Mouse (Mus musculus): Measurements from ENCODE around the gene Snrnp35.
"Not testable (repeated sequence)": the region's sequence is repeated elsewhere in the genome, so short reads cannot be mapped to it uniquely, and the experiment has no call there.

Snrnp35 gene

GRCm38 (mm10) chr5:124498221-124498876, 15.4 kb downstream of the Snrnp35 start:
- in situ Hi-C loops (cut with MboI; ENCODE audit: unreplicated experiment in 2 of 2): no loop called here

- in situ Hi-C loops (cut with MboI; ENCODE audit: unreplicated experiment in 2 of 2): no loop called here
Measured at GRCm38 (mm10) chr5:124499001-124499400, 16.1 kb downstream of the Snrnp35 start.

DNA sequence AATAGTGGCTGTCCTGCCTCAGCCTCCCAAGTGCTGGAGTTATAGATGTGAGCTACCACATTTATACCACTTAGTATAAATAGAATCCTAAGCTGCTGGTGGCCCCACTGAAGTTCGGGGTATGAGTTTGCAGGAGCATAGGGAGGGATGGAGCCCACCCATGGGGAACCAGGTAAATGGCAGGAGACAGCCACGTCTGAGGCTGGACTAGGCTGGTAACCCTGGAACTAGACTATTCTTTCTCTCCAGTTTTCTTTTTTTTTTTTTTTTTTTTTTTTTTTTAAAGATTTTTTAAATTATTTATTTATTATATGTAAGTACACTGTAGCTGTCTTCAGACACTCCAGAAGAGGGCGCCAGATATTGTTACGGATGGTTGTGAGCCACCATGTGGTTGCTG, 17.1 kb downstream of the Snrnp35 start:
- in situ Hi-C loops (cut with MboI; ENCODE audit: unreplicated experiment in 2 of 2): not testable (repeated sequence)

GRCm38 (mm10) chr5:124500573-124500972, 17.6 kb downstream of the Snrnp35 start:
- in situ Hi-C loops (cut with MboI; ENCODE audit: unreplicated experiment in 2 of 2): no loop called here

DNA sequence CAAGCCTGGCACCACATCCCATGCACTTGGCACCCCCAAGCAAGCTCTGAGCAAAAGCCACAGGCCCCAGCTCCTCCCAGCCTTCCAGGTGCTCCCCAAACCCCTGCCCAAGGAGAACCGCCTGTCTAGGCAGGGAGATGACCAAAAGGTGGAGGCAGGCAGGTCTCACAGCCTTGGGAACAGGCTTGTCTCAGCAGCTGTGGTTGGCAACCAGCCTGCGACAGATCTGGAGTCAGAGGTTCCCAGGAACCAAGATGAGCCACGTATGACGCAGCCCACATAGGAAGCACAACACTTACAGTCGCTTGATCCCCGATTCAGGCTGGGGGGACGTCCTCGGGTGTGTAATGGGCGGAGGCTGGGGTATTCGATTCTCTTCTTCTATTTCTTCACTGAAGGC, 18.6 kb downstream of the Snrnp35 start:
- in situ Hi-C loops (cut with MboI; ENCODE audit: unreplicated experiment in 2 of 2): no loop called here

DNA sequence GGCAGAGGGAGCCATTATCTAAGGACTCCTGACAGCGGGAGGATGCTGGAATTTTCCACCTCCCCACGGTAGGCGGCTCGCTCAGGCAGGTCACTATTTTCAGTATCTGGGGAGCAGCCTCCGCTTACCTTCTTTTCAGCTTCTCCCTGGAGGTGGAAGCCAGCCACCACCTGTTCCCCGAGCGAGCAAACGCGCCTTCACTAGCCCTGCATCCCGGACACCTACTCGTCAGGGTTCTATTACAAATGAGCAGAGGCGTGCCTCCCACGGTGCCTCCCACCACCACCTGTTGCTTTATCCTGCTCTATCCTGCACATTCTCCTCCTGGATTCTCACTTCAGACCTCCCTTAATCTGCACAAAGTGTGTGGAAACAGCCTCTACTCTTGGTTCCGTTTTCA, 20.8 kb downstream of the Snrnp35 start:
- in situ Hi-C loops (cut with MboI; ENCODE audit: unreplicated experiment in 2 of 2): no loop called here

GRCm38 (mm10) chr5:124505235-124505634, 22.3 kb downstream of the Snrnp35 start:
- in situ Hi-C loops (cut with MboI; ENCODE audit: unreplicated experiment in 2 of 2): no loop called here

GRCm38 (mm10) chr5:124506731-124507359, 23.9 kb downstream of the Snrnp35 start:
- in situ Hi-C loops (cut with MboI; ENCODE audit: unreplicated experiment in 2 of 2): no loop called here

GRCm38 (mm10) chr5:124509200-124509599, 26.3 kb downstream of the Snrnp35 start:
- in situ Hi-C loops (cut with MboI; ENCODE audit: unreplicated experiment in 2 of 2): no loop called here

DNA sequence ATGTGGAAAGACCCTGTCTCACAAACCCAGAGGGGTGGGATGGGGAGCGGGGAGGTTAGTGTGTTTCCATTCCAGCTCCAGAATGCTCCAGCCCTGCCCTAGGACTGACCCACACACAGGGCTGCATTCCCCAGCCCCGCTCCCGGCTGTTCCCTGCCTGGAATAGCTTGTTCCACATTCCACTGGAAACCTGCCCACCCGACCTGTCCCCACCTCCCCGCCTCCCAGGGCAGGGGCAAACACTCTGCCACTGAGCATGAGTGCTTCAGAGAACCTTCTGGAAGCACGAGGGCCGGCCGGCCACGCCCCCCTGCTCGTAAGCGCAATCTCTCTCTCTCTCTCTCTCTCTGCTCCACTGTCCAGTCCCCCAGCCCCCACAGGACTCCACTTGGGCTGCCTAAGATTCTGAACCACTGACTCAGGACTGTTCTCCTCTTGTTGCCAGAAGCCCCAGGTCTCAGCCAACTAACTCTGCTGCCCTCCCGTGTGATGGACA, 26.9 kb downstream of the Snrnp35 start:
- in situ Hi-C loops (cut with MboI; ENCODE audit: unreplicated experiment in 2 of 2): no loop called here

DNA sequence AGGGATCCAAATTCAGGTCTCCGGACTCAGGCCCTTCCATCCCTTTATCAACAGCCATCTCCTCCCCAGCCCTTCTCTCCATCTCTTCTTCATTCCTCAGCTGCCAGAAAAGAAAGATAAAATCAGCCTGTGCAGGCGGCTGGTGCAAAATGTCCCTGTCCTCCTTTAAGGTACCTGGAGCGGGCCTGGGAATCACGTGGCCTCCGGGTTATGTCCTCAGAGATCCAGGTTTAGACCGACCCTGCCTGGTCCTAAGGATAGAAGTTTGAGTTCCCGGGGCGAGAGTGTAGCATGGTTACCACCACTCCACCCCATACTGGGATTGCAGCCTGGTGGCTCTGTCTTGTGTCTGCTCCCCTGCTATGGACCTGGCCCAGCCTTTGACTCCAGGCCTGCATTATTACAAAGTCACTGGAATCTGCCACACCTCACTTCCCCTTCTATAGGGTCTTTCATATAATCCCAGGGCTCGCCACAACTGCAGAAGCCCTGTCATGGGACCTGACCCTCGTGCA, 27.7 kb downstream of the Snrnp35 start:
- in situ Hi-C loops (cut with MboI; ENCODE audit: unreplicated experiment in 2 of 2): no loop called here

- in situ Hi-C loops (cut with MboI; ENCODE audit: unreplicated experiment in 2 of 2): no loop called here
Measured at GRCm38 (mm10) chr5:124515789-124516188, 32.9 kb downstream of the Snrnp35 start.

DNA sequence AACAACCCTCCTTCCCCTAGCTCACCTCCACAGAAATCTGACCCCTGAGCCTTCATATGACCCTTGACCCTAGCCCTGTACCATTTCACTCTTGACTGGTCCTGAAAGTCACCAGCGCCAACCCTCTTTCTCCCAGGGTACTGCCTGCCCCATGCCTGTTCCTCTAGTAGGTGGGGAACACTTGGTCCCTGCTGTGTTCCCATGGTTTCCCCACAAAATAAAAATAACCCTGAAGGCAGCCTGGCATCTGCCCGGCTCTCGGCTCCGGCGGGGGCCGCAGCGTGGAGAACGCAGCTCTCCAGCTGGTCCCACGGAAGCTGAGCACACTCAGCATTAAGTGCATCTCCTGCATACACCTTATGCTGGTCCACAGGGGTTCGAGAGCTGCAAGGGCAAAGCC, 35.7 kb downstream of the Snrnp35 start:
- in situ Hi-C loops (cut with MboI; ENCODE audit: unreplicated experiment in 2 of 2): no loop called here

GRCm38 (mm10) chr5:124521588-124521987, 38.7 kb downstream of the Snrnp35 start:
- in situ Hi-C loops (cut with MboI; ENCODE audit: unreplicated experiment in 2 of 2): no loop called here

GRCm38 (mm10) chr5:124523032-124523431, 40.1 kb downstream of the Snrnp35 start:
- in situ Hi-C loops (cut with MboI; ENCODE audit: unreplicated experiment in 2 of 2): no loop called here

DNA sequence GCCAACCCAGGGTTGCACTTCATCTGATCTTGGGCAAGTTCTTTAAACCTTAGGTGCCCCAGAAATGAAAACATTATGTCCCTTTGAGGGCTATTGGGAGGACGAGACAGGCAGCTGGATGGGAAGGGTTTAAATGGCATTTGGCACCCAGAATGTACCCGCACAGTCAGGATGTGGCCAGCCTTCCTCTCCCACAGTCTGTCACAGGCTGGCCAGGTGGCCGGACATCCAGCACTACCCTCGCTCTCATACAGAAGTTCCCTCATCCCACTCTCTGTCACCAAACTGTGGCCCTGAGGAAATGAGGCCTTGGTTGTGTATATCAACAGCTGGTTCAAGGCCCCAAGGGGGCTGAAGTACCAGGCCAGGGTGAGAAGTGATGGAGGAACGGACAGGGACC, 42.0 kb downstream of the Snrnp35 start:
- in situ Hi-C loops (cut with MboI; ENCODE audit: unreplicated experiment in 2 of 2): no loop called here

DNA sequence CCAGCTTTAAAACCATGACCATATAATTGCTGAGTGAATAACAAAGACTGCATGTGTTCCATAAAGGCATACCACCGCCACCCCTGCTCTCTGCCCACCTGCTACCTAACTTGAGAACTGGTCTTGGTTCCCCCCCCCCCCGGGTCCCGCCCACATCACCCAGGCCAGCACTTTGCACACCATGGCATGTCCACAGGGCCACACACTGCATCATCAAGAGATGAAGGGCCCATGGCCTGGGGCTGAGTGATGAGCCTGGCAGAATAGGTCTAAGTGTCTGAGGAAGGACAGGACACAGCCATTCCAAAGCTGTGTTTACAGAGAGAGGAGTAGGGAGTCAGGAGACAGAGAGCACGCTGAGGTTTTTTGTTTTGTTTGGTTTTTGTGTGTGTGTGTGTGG, 45.4 kb downstream of the Snrnp35 start:
- in situ Hi-C loops (cut with MboI; ENCODE audit: unreplicated experiment in 2 of 2): no loop called here

- in situ Hi-C loops (cut with MboI; ENCODE audit: unreplicated experiment in 2 of 2): no loop called here
Measured at GRCm38 (mm10) chr5:124528791-124529190, 45.9 kb downstream of the Snrnp35 start.

GRCm38 (mm10) chr5:124529191-124529651, 46.3 kb downstream of the Snrnp35 start:
- in situ Hi-C loops (cut with MboI; ENCODE audit: unreplicated experiment in 2 of 2): no loop called here

- in situ Hi-C loops (cut with MboI; ENCODE audit: unreplicated experiment in 2 of 2): loop anchor here (5.0 kb wide), 2 partner anchors 37 to 92 kb away; partner anchors contain the start of gene Kmt5a (in 1 of the 2)
Measured at GRCm38 (mm10) chr5:124529697-124530096, 46.8 kb downstream of the Snrnp35 start.

GRCm38 (mm10) chr5:124530655-124531582, 48.0 kb downstream of the Snrnp35 start, which contains the start of gene Rilpl1:
Rilpl1 (minus strand) TSS chr5:124531391.
- in situ Hi-C loops (cut with MboI; ENCODE audit: unreplicated experiment in 2 of 2): loop anchor here (5.0 kb wide), 2 partner anchors 39 to 94 kb away; partner anchors contain the start of gene Kmt5a (in 1 of the 2)
